Mouse (Mus musculus): ENCODE measurements around the gene Morn5. TPM values are rescaled to one million over a fixed set of nuclear protein-coding genes. Genes with fewer than 3 reads are reported as not detected.

The Morn5 gene
- 0.78 TPM in 1 of 2 replicates, not detected in the other for polyA plus RNA-seq (2015; fragmentation: Nextera tagmentation; extraction: Ambion mirVana)

DNA sequence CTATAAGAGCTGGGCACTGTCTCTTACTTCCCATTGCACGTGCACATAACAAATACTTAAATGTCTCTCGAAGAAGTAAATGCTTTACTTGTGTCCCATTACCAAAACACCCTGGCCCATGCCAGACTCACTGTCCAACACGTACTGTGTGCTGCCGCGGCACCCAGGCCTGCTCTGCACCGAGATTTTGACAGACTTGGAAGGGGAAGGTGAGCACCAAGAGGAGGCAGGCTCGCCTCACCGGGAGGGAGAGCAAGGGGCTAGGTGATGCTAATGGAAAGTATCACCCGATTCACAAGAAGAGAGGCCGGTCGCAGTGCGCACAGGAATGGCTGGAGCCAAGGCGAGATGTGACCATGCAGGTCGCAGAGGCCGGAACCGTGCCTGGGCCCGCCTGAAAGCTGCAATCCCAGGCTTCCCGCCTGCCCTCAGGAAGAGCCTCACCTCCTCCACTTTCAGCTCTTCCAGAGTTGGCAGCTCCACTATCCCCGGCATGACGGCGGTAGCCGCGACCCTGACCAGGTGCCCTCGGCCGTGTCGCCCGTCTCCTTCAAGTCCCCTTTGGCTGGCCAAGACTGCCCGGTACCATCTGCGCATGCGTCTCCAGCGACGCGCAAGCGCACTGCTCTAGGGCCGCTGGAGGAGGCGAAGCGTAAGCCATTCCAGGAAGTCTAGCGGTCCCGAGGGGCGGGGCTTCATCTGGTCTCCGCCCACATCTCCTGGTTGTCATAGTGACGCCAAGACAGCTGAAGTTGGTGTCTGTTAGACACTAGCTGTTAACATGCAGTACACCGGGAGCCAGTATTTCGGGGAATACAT lies at the start of gene Morn5, which contains the start of gene Ndufa8:
Morn5 (plus strand) TSS at position 711 of the 819 bp plus-strand sequence.
Ndufa8 (minus strand) TSS at position 659 of the 819 bp plus-strand sequence.
- Histone ChIP-seq H3K4me2 (peak within 1 kb of the TSS; percentile 77), H3K36me3 (peaks cover 19% of the 10 kb centered on the region), H3K27me3 (no peaks in the 10 kb centered on the region), H3K4me3 (peak within 1 kb of the TSS; percentile 89), H3K4me1 (peaks cover 24% of the 10 kb centered on the region), H3K27ac (no peak within 1 kb of the TSS), H3K9ac (peak within 1 kb of the TSS; percentile 92), H3K9me3 (no peaks in the 10 kb centered on the region)
- WGBS = 2% methylated on average over 44 of the region's 44 CpGs
- ATAC-seq (ENCODE audit: insufficient number of reproducible peaks, insufficient read depth, low FRiP score, low TSS enrichment, low read depth) = peak; percentile 95

DNA sequence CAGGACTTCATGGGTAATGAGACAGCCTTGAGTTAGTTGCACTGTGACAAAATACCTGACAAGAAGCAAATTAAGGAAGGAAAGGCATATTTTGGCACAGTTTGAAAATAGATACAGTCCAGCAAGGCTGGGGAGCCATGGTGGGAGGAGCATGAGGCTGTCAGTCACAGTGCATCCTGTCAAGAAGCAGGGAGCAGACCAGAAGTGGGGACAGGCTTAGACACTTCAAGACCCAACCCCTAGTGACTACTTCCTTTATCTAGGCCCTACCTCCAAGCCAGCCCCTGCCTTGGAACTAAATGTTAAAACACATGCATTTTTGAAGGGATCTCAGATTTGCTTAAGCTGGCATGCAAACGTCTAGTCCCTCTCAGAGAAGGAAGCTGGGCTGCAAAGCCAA lies 48.9 kb upstream of the Morn5 start:
- Histone ChIP-seq H3K9me3 (no peaks in the 10 kb centered on the region), H3K27ac (no peak overlapping the region), H3K36me3 (no peaks in the 10 kb centered on the region), H3K27me3 (peaks cover 18% of the 10 kb centered on the region), H3K4me3 (no peak overlapping the region), H3K9ac (no peak overlapping the region), H3K4me1 (peaks cover 4% of the 10 kb centered on the region; the same call in 1 of the 2 replicates), H3K4me2 (no peak overlapping the region)
- 44% methylated on average over 1 of the region's 1 CpGs for WGBS
- ATAC-seq (ENCODE audit: insufficient number of reproducible peaks, insufficient read depth, low FRiP score, low TSS enrichment, low read depth) = no peak

DNA sequence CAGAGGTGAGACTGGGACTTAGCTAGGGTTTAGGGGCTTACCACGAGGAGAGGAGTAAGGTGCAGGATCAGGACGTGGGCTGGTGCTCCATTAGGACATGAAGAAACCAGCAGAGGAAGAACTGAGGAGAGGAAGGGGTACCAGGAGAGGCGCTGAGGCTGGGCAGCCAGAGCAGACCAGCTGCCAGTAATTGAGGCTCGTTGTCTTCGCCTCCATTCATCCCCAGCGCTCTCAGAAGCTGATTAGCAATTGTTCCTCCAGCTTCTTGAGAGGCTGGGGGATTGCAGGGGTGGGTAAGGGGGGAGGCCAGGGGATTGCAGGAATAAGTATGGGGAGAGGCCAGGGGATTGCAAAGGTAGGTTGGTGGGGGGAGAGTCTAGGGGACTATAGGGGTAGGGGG lies 47.1 kb upstream of the Morn5 start:
- H3K4me3 ChIP-seq = no peak overlapping the region
- no peak overlapping the region for H3K27ac ChIP-seq
- ATAC-seq (ENCODE audit: insufficient number of reproducible peaks, insufficient read depth, low FRiP score, low TSS enrichment, low read depth) = no peak
- H3K4me1 ChIP-seq = peaks cover 4% of the 10 kb centered on the region; the same call in 1 of the 2 replicates
- H3K36me3 ChIP-seq = no peaks in the 10 kb centered on the region
- H3K27me3 ChIP-seq = peaks cover 18% of the 10 kb centered on the region
- no peak overlapping the region for H3K4me2 ChIP-seq
- WGBS = 46% methylated on average over 6 of the region's 6 CpGs
- no peaks in the 10 kb centered on the region for H3K9me3 ChIP-seq
- H3K9ac ChIP-seq = no peak overlapping the region

DNA sequence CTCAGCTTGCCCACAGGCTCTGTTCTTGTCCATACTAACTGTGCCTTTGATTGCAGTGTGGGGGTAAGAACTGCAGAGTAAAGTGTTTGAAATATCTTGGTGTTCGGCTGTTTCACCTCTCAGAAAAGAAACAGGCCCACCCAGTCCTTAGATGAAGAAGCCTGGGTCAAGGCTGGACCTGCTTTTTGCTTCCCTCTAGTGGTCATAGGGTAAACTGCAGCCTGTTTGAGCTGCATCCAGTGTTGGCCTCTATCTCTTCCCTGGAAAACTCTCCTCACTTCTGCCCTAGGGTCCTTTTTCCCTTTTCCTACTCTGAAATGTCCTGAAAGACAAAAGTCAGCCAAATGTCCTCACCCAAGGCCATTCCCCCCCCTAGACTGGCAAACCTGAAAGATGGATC lies 41.2 kb upstream of the Morn5 start:
- WGBS = 7% methylated on average over 1 of the region's 1 CpGs
- peaks cover 19% of the 10 kb centered on the region for H3K4me1 ChIP-seq
- no peak overlapping the region for H3K4me2 ChIP-seq
- H3K9me3 ChIP-seq = no peaks in the 10 kb centered on the region
- peaks cover 29% of the 10 kb centered on the region for H3K27me3 ChIP-seq
- H3K36me3 ChIP-seq = no peaks in the 10 kb centered on the region
- ATAC-seq (ENCODE audit: insufficient number of reproducible peaks, insufficient read depth, low FRiP score, low TSS enrichment, low read depth) = no peak
- no peak overlapping the region for H3K9ac ChIP-seq
- H3K4me3 ChIP-seq = no peak overlapping the region
- H3K27ac ChIP-seq = no peak overlapping the region

DNA sequence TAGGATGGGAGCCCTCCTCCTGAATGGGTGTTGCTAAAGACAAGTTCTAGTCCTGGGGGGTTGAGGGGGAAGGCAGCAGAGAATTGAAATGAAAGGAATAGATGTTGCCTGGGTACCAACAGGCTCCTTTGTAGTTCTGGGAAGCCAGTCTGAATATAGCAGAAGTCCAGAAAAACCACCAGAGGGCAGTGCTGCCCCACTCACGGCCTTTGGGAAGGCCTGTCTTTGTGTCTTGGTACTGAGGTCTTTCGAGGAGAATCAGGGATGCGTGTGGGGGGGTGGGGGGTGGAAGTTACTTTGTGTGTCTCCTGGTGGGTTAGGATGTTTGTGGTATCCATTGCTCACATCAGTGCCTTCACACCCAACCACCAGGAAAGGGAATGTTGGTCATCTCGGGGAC lies 39.9 kb upstream of the Morn5 start:
- H3K9ac ChIP-seq = no peak overlapping the region
- ATAC-seq (ENCODE audit: insufficient number of reproducible peaks, insufficient read depth, low FRiP score, low TSS enrichment, low read depth) = no peak
- H3K9me3 ChIP-seq = no peaks in the 10 kb centered on the region
- no peak overlapping the region for H3K27ac ChIP-seq
- no peaks in the 10 kb centered on the region for H3K36me3 ChIP-seq
- 18% methylated on average over 4 of the region's 4 CpGs for WGBS
- no peak overlapping the region for H3K4me2 ChIP-seq
- peaks cover 16% of the 10 kb centered on the region for H3K4me1 ChIP-seq
- peaks cover 23% of the 10 kb centered on the region for H3K27me3 ChIP-seq
- no peak overlapping the region for H3K4me3 ChIP-seq

DNA sequence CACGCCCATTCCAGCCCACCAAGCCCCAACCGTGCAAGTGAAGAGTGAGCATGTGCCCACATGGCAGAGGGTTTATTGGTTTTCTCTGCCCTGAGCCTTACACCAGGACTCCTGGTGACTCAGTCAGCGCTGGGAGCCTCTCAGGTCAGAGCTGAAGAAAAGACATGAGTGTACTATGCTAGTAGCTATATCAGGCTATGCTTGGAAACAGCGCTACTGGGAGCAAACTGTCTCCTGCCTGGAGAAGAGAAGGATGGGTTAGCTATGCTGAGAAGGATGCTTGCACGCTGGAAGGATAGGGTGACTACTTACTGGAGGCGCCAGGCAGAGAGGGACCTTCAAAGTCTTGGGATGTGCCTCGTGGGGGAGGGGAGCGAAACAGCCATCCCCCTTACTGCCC lies 38.7 kb upstream of the Morn5 start:
- ATAC-seq (ENCODE audit: insufficient number of reproducible peaks, insufficient read depth, low FRiP score, low TSS enrichment, low read depth) = no peak
- peaks cover 15% of the 10 kb centered on the region for H3K4me1 ChIP-seq
- 0 out of 2 replicates have a peak overlapping the region, but pooled peaks have one; percentile 16 for H3K27ac ChIP-seq
- peak overlapping the region; percentile 81 for H3K4me2 ChIP-seq
- H3K9ac ChIP-seq = peak overlapping the region; percentile 60; the same call in 1 of the 2 replicates
- WGBS = 37% methylated on average over 8 of the region's 8 CpGs
- peaks cover 21% of the 10 kb centered on the region for H3K27me3 ChIP-seq
- peak overlapping the region; percentile 49; the same call in 1 of the 2 replicates for H3K4me3 ChIP-seq
- no peaks in the 10 kb centered on the region for H3K36me3 ChIP-seq
- no peaks in the 10 kb centered on the region for H3K9me3 ChIP-seq

DNA sequence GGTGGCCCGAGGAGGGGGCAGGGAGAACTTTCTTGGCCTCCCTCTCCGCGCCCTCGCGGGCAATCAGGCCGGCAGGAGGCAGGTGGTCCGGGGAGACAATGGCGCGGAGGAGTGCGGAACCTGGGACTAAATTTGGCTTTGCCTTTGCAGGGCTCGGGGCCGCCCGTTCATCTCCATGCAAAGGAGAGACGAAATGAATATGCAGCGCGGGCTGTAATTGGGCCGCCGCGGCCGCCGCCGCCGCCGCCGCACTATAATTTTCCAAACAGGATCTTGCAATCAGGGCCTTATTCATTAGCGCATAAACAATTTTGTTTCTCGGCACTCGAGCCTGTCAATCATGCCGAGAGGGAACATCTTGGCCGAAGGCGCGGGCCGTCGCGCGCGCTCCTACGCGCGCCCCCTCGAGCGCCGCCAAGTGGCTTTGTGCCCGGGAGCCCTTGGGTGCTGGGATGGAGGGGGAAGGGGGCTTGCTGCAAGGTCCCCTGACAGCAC lies 37.9 kb upstream of the Morn5 start:
- Histone ChIP-seq H3K27ac (no peak overlapping the region), H3K4me1 (peaks cover 15% of the 10 kb centered on the region), H3K9ac (peak overlapping the region; percentile 60), H3K27me3 (peaks cover 21% of the 10 kb centered on the region), H3K4me3 (peak overlapping the region; percentile 49), H3K4me2 (peak overlapping the region; percentile 81), H3K36me3 (no peaks in the 10 kb centered on the region), H3K9me3 (no peaks in the 10 kb centered on the region)
- ATAC-seq (ENCODE audit: insufficient number of reproducible peaks, insufficient read depth, low FRiP score, low TSS enrichment, low read depth) = no peak
- WGBS = 0% methylated on average over 44 of the region's 44 CpGs

DNA sequence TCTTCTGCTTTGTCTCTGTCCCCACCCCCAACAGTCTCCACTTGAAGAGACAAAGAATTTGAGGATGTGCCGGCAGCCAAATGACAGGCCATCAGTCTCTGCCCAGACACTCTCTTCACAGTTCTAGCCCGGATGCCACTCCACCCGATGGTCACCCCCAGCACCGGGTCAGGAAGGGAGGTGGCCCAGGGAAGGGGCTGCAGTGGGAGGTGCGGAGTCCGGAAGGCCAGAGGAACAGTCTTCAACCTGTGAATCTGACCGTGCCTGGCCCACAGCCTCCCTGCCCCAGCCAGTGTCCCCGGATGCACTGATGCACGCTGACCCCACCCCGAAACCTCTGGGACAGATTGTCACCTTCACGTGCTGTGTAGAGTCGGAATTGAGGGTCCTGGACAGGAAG lies 36.2 kb upstream of the Morn5 start:
- H3K9me3 ChIP-seq = no peaks in the 10 kb centered on the region
- H3K36me3 ChIP-seq = no peaks in the 10 kb centered on the region
- no peak overlapping the region for H3K4me3 ChIP-seq
- H3K4me2 ChIP-seq = no peak overlapping the region
- H3K9ac ChIP-seq = no peak overlapping the region
- ATAC-seq (ENCODE audit: insufficient number of reproducible peaks, insufficient read depth, low FRiP score, low TSS enrichment, low read depth) = no peak
- peaks cover 15% of the 10 kb centered on the region for H3K4me1 ChIP-seq
- H3K27ac ChIP-seq = no peak overlapping the region
- WGBS = 71% methylated on average over 12 of the region's 12 CpGs
- peaks cover 21% of the 10 kb centered on the region for H3K27me3 ChIP-seq

DNA sequence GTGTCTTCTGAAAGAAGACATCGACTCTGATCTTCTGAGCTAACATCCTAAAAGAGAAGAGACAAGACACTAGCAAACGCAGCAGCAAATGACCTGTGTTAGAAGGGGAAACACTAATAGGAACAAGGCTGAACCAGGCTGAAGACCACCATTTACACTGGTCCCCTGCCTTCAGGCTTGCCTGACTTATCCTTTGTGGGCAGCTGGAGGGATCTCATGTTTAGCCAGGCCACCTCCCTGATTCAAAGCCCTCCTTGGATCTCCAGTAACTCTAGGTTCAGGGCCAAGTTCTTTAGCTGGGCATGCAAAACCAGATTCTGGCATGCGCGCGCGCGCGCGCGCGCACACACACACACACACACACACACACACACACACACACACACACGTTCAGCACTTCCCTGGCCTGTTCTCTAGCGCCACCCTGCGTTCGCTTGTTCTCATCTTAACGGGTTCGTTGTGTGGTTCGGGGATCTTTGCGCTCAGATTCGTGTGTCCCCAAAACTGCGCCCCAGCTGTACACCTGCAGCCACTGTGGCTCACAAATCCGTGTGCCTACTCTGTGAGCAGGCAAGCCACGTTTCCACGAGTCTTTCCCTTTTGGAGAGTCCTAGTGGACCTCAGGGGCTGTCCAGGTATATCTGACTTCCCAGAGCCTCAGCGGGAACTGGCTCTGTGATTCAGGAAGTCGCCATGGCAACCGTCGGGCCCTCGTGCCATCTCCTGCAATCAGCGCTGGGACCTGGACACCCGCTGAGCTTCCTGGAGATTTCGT lies 27.7 kb upstream of the Morn5 start:
- Histone ChIP-seq H3K9me3 (no peaks in the 10 kb centered on the region), H3K27me3 (peaks cover 10% of the 10 kb centered on the region), H3K36me3 (no peaks in the 10 kb centered on the region), H3K9ac (peak overlapping the region; percentile 33), H3K4me3 (peak overlapping the region; percentile 37), H3K4me1 (peaks cover 9% of the 10 kb centered on the region), H3K27ac (no peak overlapping the region), H3K4me2 (peak overlapping the region; percentile 71)
- no peak for ATAC-seq (ENCODE audit: insufficient number of reproducible peaks, insufficient read depth, low FRiP score, low TSS enrichment, low read depth)
- 10% methylated on average over 32 of the region's 32 CpGs for WGBS

DNA sequence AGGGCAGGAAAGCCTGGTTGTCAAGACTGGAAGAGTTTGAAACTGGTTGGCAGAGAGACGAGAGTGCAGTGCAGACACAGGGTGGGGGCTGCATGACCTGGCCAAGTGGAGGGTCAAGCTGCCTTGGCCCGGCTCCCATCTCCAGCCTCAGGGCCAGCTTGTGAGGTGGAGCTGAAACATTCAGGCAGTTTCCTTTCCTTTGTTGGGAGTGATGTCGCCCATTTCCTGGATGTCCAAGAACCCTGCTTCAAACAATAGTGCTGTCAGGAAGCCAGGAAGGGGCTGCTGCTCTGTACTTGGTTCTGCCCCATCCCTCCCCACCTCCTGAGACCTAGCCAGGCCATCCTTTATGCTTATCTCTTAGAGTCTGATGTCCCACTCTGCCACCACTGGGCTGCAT lies 26.0 kb upstream of the Morn5 start:
- Histone ChIP-seq H3K9me3 (no peaks in the 10 kb centered on the region), H3K4me2 (no peak overlapping the region), H3K9ac (no peak overlapping the region), H3K4me3 (no peak overlapping the region), H3K36me3 (no peaks in the 10 kb centered on the region), H3K27me3 (peaks cover 10% of the 10 kb centered on the region), H3K27ac (no peak overlapping the region), H3K4me1 (peaks cover 9% of the 10 kb centered on the region)
- 37% methylated on average over 3 of the region's 3 CpGs for WGBS
- ATAC-seq (ENCODE audit: insufficient number of reproducible peaks, insufficient read depth, low FRiP score, low TSS enrichment, low read depth) = no peak

DNA sequence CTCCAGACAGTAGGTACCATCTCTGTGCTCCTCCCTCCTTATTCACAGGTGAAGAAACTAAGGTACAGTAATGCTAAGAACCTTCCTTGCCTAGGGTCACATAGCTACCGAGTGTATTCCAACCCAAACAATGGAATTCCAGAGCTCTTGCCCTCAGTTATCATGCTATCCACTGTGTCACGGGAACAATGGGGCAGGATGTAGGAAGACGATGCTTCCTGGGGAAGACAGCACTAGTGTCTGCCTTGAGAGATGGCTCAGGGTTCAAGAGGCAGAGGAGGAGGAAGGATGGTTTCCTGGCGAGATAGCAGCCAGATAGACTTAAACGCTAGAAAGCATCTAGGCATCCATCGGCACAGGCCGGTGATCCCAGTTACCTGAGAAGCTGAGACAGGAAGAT lies 16.4 kb upstream of the Morn5 start:
- Histone ChIP-seq H3K9me3 (no peaks in the 10 kb centered on the region), H3K9ac (no peak overlapping the region)
- WGBS = 78% methylated on average over 7 of the region's 7 CpGs

More for the DNA sequence above, 16.4 kb upstream of the Morn5 start:
- Histone ChIP-seq H3K4me1 (no peaks in the 10 kb centered on the region), H3K27ac (no peak overlapping the region), H3K4me3 (no peak overlapping the region), H3K4me2 (no peak overlapping the region), H3K36me3 (peaks cover 29% of the 10 kb centered on the region), H3K27me3 (no peaks in the 10 kb centered on the region)
- no peak for ATAC-seq (ENCODE audit: insufficient number of reproducible peaks, insufficient read depth, low FRiP score, low TSS enrichment, low read depth)

Measured in embryonic facial prominence, embryonic 13.5 days (tissue).